ENCODE assay signal across 9 mouse cellular contexts in the genomic region with DNA sequence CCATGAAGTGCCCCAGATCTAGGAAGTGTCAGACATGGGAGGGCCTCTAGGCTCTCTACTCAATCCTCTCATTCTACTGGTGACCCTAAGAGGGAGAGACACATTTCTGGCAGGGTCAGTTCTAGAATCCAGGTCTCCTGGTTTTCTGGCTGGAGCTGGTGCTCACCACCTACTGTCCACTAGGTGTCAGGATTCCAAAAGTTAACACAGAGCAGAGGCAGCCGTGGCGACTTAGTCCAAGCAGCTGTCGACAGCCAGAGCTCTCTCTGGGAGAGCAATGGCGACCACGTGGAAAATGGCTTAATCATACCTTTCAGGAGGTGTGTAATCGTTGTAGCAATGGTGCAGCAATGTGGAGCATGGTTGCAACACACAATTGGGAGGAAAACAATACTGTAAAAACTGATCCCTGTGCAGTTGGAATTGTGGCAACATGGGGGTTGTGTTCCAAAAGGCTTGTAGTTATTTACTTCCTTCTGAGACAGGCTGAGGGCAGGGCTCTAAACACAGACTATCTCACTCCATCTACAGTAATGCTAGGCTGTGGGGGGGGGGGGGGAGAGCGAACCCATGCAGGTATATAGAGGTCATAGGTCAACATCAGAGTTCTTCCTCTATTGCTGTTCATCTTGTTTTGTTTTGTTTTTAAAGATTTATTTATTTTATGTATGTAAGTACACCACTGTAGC. TPM values are rescaled to one million over a fixed set of nuclear protein-coding genes. Genes with fewer than 3 reads are reported as not detected.
DNase-seq lines count a peak whose midpoint lies in the region; ATAC-seq lines count a peak whose summit lies in the region.
"Had no signal": no experiment of that assay in that cellular context is flagged by ENCODE, and none has a peak within 500 bp of the region (broad histone marks: within the 10 kb centered on the region; RNA-seq: fewer than 3 reads in every experiment).

No protein-coding gene starts in this region.

- intact Hi-C loops in heart, postnatal 36 days (cut with DNase I), result loop anchor here (1.0 to 5.0 kb wide), 4 partner anchors 87 to 220 kb away; no protein-coding TSS in a partner anchor

- H3K4me1 ChIP-seq in forebrain, embryonic 14.5 days (ENCODE audit: control insufficient read depth, insufficient read depth, low read length), result peaks cover 6% of the 10 kb centered on the region
- H3K4me1 ChIP-seq in neural tube, embryonic 14.5 days (ENCODE audit: control insufficient read depth, insufficient read depth, low read length), result no peaks in the 10 kb centered on the region
- H3K4me1 ChIP-seq: liver, embryonic 15.5 days had no signal

- H3K9me3 ChIP-seq in forebrain, embryonic 14.5 days (replicated peaks; ENCODE audit: control insufficient read depth, low read length), result no peaks in the 10 kb centered on the region
- no peaks in the 10 kb centered on the region for H3K9me3 ChIP-seq in neural tube, embryonic 14.5 days (ENCODE audit: control insufficient read depth, low read length)
- H3K9me3 ChIP-seq: liver, embryonic 15.5 days had no signal

- 13% methylated on average over 7 of the region's 7 CpGs for WGBS in forebrain, embryonic 14.5 days
- 7% methylated on average over 7 of the region's 7 CpGs for WGBS in large intestine, adult 2 months
- WGBS in neural tube, embryonic 14.5 days, result 13% methylated on average over 7 of the region's 7 CpGs

- H3K27me3 ChIP-seq in forebrain, embryonic 14.5 days (replicated peaks; ENCODE audit: control insufficient read depth, insufficient read depth, low read length), result no peaks in the 10 kb centered on the region
- no peaks in the 10 kb centered on the region for H3K27me3 ChIP-seq in neural tube, embryonic 14.5 days (ENCODE audit: control insufficient read depth, insufficient read depth, low read length)
- H3K27me3 ChIP-seq: liver, embryonic 15.5 days had no signal

- ATAC-seq in forebrain, embryonic 14.5 days, result peak; percentile 81
- peak; percentile 88; the same call in 1 of the 2 replicates for ATAC-seq in neural tube, embryonic 14.5 days (ENCODE audit: low read depth)

- H3K27ac ChIP-seq in forebrain, embryonic 14.5 days (ENCODE audit: low read depth, low read length), result no peak overlapping the region
- H3K27ac ChIP-seq in neural tube, embryonic 14.5 days (ENCODE audit: low read depth, low read length), result no peak overlapping the region
- H3K27ac ChIP-seq: liver, embryonic 15.5 days had no signal

- H3K4me3 ChIP-seq in forebrain, embryonic 14.5 days (ENCODE audit: low read depth, low read length), result no peak overlapping the region
- H3K4me3 ChIP-seq in neural tube, embryonic 14.5 days (ENCODE audit: low read depth, low read length), result no peak overlapping the region
- H3K4me3 ChIP-seq: liver, embryonic 15.5 days had no signal

- H3K9ac ChIP-seq in forebrain, embryonic 14.5 days (ENCODE audit: low read length), result no peak overlapping the region
- H3K9ac ChIP-seq in neural tube, embryonic 14.5 days (replicated peaks; ENCODE audit: low read depth, low read length), result no peak overlapping the region
- H3K9ac ChIP-seq: liver, embryonic 15.5 days had no signal

- H3K36me3 ChIP-seq in forebrain, embryonic 14.5 days (ENCODE audit: control insufficient read depth, insufficient read depth, low read length), result no peaks in the 10 kb centered on the region
- no peaks in the 10 kb centered on the region for H3K36me3 ChIP-seq in neural tube, embryonic 14.5 days (ENCODE audit: control insufficient read depth, insufficient read depth, low read length)
- H3K36me3 ChIP-seq: liver, embryonic 15.5 days had no signal

- peak; percentile 72 for DNase-seq in NIH3T3 (ENCODE audit: low read depth)
- peak; percentile 64 to 65 for DNase-seq in cerebellum, adult 18-20 months
- peak; percentile 87 for DNase-seq in forebrain, embryonic 14.5 days (ENCODE audit: low spot score)
- peak; percentile 55 to 58 for DNase-seq in heart, postnatal 36 days
- DNase-seq in large intestine, adult 2 months (ENCODE audit: low read depth, low spot score), result peak; percentile 39
- DNase-seq in lung, adult 18-20 months, result peak; percentile 46 to 59
- peak; percentile 12 to 21 for DNase-seq in thymus, postnatal 36 days

- H3K4me2 ChIP-seq in forebrain, embryonic 14.5 days (ENCODE audit: low read length), result no peak overlapping the region
- H3K4me2 ChIP-seq in neural tube, embryonic 14.5 days (ENCODE audit: low read depth, low read length), result no peak overlapping the region; the same call in 1 of the 2 replicates
- H3K4me2 ChIP-seq: liver, embryonic 15.5 days had no signal

RNA-seq across cellular contexts. Expression of a gene that starts 19.5 kb away (rescaled TPM):
- 10.4 and 10.5 TPM in 2 replicates for polyA plus RNA-seq in forebrain, embryonic 14.5 days (2014; fragmentation: Nextera tagmentation; extraction: Ambion mirVana)
- not detected for total RNA-seq in heart, postnatal 36 days (2021)
- not detected in 2 replicates for polyA plus RNA-seq in large intestine, adult 2 months (2012; rRNA removed)
- 5.5 and 8.8 TPM in 2 replicates for polyA plus RNA-seq in neural tube, embryonic 14.5 days (2014; fragmentation: Nextera tagmentation; extraction: Ambion mirVana)
- polyA plus RNA-seq: liver, embryonic 15.5 days had no signal

RNA-seq across cellular contexts. Expression of a gene that starts 28.4 kb away (rescaled TPM):
- not detected in 2 replicates for polyA plus RNA-seq in forebrain, embryonic 14.5 days (2014; fragmentation: Nextera tagmentation; extraction: Ambion mirVana)
- total RNA-seq in heart, postnatal 36 days (2021), result not detected
- polyA plus RNA-seq in large intestine, adult 2 months (2012; rRNA removed), result 0.05 TPM in 1 of 2 replicates, not detected in the other
- not detected in 2 replicates for polyA plus RNA-seq in neural tube, embryonic 14.5 days (2014; fragmentation: Nextera tagmentation; extraction: Ambion mirVana)
- polyA plus RNA-seq: liver, embryonic 15.5 days had no signal

RNA-seq across cellular contexts. Expression of a gene that starts 41.3 kb away (rescaled TPM):
- 1.1 TPM in 2 replicates for polyA plus RNA-seq in forebrain, embryonic 14.5 days (2014; fragmentation: Nextera tagmentation; extraction: Ambion mirVana)
- 10 to 100 TPM; 11.2 to 18.1 TPM for total RNA-seq in heart, postnatal 36 days (2021)
- 24.7 and 29.9 TPM in 2 replicates for polyA plus RNA-seq in large intestine, adult 2 months (2012; rRNA removed)
- 1.4 and 1.6 TPM in 2 replicates for polyA plus RNA-seq in neural tube, embryonic 14.5 days (2014; fragmentation: Nextera tagmentation; extraction: Ambion mirVana)

Comparison
In these comparisons a context has a peak if more than half of its experiments do, and no peak if none do; other contexts are left out.
1. DNase-seq: peak in every context shown above with its lines; median percentile 87 in forebrain, embryonic 14.5 days; 72 in NIH3T3; 64 in cerebellum, adult 18-20 months; 56 in heart, postnatal 36 days; 52 in lung, adult 18-20 months; 39 in large intestine, adult 2 months; 16 in thymus, postnatal 36 days.